Mouse (Mus musculus): ENCODE results near the gene Sowaha. TPM values are rescaled to one million over a fixed set of nuclear protein-coding genes. Genes with fewer than 3 reads are reported as not detected.

Sowaha gene
- not detected for polyA plus RNA-seq (2017; shearing (Covaris generic))

GRCm38 (mm10) chr11:53479783-53480301 lies at the start of gene Sowaha, which contains the start of gene Gm9945:
Sowaha (minus strand) TSS chr11:53480274.
Gm9945 (plus strand) TSS chr11:53480166.
- no peak for ATAC-seq

- no peak for ATAC-seq
Measured at GRCm38 (mm10) chr11:53529253-53529557, 49.1 kb upstream of the Sowaha start.

DNA sequence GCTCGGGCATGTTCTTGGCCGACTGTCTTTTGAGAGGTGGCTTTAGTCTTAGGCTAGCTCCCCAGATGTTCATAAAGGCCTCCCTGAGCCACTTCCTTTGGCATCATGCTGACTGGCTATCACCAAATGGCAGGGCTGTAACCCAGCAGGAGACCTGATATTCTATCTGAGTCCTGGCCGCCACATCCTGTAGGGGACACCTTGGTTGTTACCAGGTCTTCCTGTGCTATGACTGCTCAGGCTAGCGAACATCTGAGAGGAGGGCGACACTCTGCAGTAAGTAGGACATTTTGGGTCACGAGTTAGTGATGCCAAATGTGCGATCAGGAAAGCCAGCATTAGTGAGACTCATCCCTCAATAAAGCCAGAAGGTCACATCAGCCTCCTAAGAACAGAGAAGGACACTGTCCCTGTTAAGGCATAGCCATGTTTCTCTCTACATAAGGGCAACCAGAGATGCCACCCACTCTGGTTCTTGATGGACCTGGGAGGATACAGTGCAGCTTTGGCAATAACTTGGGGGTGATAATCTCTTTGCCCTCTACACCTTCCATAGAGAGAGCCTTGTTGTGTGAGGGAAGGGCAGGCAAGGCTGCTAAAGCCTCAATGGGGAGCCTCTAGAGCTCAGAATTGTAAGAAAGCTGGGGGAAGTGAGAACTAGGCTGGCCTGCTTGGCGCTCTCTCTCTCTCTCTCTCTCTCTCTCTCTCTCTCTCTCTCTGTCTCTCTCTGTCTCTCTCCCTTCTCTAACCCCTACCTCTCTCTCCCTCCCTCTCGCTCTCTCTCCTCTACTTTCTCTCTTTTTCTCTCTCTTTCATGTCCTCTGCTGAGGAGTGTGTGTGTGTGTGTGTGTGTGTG lies 48.6 kb upstream of the Sowaha start:
- ATAC-seq, result no peak

DNA sequence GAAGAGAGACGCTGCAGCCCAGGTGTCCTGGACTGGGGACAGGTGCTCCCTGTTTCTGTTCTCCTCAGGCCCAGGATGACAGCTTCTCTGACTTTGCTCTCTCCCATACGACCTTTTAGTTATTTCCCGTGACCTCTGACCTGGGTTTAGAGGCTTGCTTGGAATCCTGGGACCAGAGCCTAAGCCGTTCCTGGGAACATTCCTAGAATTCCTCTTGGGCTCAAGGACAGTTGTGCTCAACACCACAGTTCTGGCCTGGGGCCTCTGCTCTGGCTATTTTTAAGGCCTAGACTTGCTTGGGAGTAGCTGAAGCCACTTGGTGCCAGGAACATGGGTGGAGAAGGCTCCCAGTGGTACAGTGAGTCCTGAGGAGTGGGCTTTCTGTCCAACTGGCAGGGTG lies 45.4 kb upstream of the Sowaha start:
- no peak for ATAC-seq

- ATAC-seq, result no peak
Measured at GRCm38 (mm10) chr11:53524905-53525304, 44.8 kb upstream of the Sowaha start.

GRCm38 (mm10) chr11:53523545-53524405 lies 43.7 kb upstream of the Sowaha start:
- no peak for ATAC-seq

DNA sequence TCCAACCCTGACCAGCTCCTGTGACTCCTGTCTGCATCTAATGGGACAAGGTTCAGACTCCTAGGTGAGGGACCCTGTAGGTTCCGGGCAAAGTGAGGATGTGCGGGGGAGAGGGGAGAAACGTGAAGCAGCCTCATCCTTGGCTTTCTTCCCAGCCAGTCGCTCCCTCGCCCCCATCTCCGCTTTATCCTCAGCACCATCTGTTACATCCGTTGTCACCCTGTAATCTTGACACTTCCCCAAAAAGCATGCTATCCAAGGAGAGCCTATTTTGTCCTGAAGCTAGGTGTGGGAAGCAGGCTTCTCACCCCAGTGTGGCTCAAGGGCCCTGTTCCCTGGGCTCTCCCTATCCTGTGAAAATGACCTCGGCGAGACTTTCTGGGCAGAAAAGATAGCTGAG lies 42.9 kb upstream of the Sowaha start:
- no peak for ATAC-seq

DNA sequence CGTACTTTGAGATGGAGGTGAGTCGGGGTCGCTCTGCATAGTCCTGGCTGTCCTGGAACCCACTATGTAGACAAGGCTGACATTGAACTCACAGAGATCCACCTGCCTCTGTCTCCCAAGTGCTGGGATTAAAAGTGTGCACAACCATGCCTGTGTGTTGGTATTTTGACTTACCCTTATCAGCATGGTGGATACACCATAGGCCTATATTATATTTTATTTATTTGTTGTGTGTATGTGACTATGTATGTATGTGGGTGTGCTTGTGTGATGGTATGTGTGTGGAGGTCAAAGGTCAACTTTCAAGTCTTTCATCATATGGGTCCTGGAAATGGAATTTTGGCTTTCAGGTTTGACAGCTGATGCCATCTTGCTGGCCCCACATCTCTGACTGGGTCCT lies 42.3 kb upstream of the Sowaha start:
- no peak for ATAC-seq

DNA sequence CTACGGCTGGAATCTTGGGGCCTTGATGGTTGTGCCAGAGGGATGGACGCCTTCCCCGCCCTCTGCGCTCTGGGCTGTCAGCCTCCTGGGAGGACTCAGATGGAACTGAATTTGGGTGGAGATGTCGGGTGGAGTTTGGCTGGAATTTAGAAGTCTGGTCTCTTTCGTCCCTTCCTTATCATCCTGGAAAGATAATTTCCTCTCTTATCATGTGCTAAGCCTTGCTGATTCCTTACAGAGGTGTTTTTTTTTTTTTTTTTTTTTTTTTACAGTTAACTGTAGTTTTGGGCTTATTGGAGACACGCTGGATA lies 41.7 kb upstream of the Sowaha start:
- ATAC-seq, result no peak

DNA sequence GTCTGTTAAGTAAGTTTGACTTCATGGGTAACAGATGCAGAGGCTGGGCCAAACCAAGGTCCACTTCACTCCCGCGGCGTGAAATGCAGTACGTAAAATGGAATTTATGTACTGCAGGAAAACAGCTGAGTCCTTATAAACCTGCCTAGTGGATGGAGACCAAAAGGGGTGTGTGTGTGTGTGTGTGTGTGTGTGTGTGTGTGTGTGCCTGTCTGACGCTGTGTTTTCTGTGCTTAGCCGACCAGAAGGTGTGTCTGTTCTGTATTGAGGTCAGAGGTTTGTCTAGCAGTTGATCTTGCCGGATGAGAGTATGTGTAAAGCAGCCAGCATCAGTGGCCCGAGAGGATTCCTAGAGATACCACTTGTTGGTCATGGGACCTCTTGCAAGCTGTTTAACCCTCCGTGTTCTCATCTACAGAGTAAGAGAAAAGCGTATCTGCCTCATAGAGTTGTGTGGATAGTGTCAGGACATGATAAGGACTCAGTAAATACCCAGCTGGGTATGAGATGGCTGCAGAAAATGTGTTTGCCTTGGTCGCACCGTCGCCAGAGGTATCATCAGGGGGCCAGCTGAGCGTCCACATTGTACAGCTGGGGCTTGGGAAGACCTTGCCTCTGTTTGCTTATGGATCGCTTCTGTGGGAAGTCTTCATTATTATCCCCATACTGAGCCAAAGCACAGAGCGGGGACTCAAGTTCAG lies 41.2 kb upstream of the Sowaha start:
- ATAC-seq, result no peak

- ATAC-seq, result no peak
Measured at GRCm38 (mm10) chr11:53520122-53520978, 40.3 kb upstream of the Sowaha start.

DNA sequence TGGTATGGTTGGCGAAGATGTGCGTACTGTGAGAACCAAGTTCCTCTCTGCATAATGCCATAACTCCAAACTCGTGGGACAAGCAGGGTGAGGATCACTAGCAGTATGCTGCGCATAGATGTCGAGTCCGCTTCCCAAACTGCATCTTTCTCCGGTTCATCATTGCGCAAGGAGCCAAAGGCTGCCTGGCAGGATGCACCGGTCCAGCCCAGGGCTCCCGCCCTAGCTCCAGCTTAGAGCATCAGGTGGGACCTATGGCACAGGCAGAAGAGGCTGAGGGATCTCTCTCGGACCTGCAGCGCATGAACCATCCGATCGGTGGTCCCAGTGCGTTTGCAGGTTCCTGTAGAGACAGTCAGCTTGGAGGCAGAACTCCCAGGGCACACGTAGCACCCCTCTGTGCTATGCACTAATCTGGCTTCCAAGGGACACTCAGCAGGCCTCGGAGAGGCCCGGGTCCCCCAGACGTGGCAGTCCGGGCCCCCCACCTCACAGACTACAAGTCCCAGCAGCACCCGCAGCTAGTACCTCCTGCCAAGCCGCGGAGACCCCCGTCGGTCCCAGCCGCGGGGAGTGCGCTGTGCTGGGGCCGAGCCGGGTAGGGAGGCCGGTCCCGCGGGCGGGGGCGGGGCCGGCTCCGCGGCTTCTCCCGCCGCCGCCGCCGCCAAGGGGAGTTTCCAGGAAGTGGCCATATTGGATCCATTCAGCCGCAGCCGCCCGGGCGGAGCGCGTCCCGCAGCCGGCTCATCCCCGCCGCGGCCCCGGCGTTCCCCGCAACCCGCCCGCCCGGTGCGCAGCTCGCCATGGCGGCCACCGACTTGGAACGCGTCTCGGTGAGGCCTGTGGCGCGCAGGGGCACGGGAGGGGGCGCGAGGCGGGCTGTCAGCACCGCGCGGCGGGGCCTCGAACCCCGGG lies 39.4 kb upstream of the Sowaha start, which contains the start of gene Sept8:
Gene Sept8, plus strand, starts transcription at position 51 of the 915 bp plus-strand sequence.
- peak; percentile 63 for ATAC-seq

- ATAC-seq, result no peak
Measured at GRCm38 (mm10) chr11:53518759-53519158, 38.7 kb upstream of the Sowaha start.

DNA sequence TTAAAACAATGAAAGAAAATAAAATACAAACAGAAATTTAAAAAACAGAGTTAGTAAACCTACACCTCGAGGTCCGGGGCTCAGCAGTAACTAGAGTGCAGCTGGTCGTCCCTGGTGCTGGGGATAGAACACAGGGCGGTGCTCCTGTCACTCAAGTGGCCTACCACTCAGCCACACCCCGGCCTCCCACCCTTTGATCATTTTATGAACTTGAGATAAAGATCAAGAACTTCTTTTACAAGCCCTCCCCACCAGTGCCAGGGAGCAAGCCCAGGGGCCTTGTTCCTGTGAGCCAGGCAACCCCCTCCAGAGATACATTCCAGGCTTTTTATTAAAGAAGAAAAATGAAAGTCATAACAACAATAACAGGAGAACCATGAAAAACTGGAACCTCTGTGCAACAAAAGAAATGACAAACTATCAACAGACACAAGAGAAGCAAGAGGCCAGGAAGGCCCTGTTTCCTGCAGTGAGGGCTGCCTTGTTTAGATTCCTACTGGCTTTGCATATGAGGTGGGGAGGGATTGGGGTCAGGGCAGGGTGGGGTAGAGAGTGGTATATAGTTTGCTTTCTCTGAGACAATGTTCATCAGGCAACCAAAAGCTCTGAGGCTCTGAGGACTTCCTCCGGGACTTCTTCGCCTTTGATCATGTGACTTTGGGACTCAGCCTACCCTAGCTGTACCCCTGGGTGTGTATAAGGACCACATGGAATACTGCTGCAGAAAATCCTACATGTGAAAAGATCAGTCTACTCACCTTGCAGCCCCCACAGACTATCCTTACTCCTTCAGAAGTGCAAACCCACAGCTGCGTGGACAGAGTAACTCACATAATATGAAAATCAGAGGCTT lies 36.9 kb upstream of the Sowaha start:
- ATAC-seq, result no peak

DNA sequence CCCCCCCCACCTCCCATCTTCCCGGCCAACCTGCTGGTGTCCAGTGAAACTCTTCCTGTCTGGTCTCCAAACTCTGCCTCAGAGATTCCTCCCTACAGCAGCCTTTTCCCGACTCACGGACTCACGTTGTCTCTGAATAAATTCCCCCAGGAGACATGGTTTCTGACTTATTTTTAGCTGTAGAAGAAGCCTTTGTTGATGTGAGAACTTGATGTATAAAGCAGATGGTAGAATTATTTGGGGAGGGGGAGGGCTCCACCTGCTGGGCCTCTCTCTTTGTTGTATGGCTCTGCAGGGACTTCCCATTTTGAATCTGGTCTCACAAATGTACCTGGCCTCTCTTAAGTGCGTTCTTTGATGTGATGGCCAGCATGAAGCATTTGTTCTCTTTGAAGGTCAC lies 30.3 kb upstream of the Sowaha start:
- no peak for ATAC-seq

- ATAC-seq, result no peak
Measured at GRCm38 (mm10) chr11:53508591-53508990, 28.5 kb upstream of the Sowaha start.

DNA sequence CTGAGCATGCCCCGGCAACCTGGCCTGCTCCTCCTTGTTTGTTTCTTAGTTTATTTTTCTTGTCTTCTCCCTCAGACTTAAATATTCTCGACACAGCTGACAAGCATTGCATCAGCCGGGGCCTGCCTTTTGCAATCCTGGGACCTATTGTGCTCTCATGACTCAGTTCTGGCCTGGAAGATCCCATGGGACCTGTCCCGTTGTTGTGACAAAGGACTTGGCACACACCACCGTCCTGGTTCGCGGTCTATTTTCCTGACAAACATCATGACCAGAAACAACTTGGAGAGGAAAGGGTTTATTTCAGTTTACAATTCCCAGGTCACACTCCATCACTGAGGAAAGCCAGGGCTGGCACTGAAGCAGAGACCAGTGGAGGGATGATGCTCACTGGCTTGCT lies 28.1 kb upstream of the Sowaha start:
- no peak for ATAC-seq

- no peak for ATAC-seq
Measured at GRCm38 (mm10) chr11:53507098-53507805, 27.2 kb upstream of the Sowaha start.

GRCm38 (mm10) chr11:53505026-53505663 lies 25.1 kb upstream of the Sowaha start:
- ATAC-seq, result no peak

Data from inflammation-experienced regulatory T-cells, adult 6 months (primary cell).